Mouse (Mus musculus): ENCODE data around the gene Hdac9. TPM values are rescaled to one million over a fixed set of nuclear protein-coding genes. Genes with fewer than 3 reads are reported as not detected.

Gene Hdac9
- total RNA-seq, 2 experiments from 2014 or later, result 39.4 to 40.6 TPM

DNA sequence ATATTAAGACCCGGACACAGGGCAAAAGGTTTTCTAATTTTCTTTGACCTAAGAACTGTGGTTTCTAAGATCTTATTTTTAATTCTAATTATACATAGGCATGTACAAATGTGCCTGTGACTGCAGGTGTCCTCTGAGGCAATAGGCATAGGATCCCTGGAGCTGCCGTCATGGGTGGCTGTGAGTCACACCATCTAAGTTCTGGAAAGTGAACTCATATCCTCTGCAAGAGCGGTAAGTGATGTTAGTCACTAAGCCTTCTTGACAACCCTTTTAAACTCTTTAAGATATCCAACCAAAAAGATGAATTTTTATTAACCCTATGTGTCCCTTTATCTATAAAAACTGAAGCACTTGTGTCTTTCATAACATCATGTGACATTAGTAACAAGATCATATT, 304.4 kb downstream of the Hdac9 start:
- no peak for DNase-seq (ENCODE audit: low spot score in 2 of 2)

DNA sequence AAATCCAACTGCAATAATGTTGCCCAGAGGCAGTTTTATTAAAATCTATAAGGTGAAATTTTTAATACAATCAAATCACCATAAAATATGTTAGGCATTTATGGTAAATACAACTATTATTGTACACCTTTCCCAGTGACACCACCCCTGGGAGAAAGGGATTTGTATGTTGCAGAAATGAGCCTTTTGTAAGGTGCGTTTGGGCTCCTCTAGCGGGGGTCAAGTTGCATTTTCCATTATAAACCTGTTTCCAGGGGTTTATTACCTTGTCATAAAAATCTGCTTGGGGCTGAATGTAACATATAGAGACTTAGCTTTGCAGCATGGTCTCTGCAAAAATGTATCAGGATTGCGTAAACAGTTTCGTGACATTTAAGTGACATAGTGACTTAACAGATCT, 312.4 kb downstream of the Hdac9 start:
- no peak for DNase-seq (ENCODE audit: low spot score in 2 of 2)

DNA sequence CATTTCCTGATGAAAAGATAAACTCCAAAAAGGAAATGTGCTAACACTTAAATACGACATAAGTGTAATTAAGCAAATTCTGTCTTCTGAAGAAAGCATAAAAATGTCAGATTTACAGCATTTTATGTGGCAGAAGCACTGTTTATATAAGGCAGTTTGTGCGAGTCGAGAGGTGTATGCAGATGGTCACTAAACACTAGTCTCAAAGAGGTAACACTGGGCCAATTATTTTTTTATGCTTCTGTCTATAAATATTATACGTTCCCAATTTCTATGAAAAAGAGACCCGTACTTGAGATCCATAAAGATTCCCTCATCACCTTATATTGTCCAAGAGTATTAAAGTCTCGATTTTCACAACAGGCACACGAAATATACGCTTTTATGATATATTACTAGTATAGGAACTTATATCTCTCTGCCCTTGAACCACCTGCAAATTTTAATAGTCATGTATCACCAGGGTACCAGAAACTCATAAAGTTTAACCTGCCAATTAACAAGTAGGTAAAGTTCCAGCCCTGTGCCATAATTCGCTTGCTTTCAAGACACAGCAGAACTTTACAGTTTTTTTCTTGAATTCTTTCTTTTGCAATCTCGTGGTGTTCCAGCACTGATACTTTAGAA, 322.6 kb downstream of the Hdac9 start:
- DNase-seq (ENCODE audit: low spot score in 2 of 2), result no peak

- DNase-seq (ENCODE audit: low spot score in 2 of 2), result no peak
Measured at GRCm38 (mm10) chr12:34587171-34587570, 329.7 kb downstream of the Hdac9 start.

- no peak for DNase-seq (ENCODE audit: low spot score in 2 of 2)
Measured at GRCm38 (mm10) chr12:34582522-34582921, 334.4 kb downstream of the Hdac9 start.

DNA sequence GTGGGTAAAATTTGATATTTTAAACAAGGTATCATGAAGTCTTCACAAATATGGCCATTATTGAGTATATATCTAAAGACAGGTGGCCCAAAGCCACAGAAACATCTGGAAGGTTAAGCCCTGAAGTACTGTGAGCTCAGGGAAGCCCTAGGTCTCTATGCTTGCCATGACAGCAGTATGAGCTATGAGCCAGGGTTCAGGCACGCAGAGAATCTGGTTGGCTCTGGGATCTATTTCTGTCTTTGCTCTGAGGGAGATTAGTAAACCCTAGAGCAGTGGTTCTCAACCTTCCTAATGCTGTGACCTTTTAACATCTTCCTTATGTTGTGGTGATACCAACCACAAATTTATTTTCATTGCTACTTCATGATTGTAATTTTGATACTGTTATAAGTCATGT, 337.7 kb downstream of the Hdac9 start:
- DNase-seq (ENCODE audit: low spot score in 2 of 2), result no peak

DNA sequence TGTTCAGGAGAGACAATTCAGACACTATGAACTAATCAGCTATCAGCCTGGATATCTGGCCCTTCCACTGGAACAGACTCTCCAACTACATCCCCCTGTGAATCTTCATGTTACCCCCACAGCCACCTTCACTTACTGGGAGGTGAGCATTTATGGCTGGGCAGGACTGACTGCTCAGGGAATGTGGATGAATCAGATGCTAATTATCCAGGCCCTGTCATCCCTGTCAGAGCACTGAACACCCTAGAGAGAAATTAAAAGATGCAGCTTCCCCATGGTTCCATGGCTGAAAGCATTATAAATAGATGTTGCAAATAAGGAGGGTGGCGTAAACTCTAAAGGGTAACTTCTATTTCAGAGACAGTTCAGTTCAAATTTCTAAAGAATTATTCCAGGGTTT, 345.8 kb downstream of the Hdac9 start:
- no peak for DNase-seq (ENCODE audit: low spot score in 2 of 2)

DNA sequence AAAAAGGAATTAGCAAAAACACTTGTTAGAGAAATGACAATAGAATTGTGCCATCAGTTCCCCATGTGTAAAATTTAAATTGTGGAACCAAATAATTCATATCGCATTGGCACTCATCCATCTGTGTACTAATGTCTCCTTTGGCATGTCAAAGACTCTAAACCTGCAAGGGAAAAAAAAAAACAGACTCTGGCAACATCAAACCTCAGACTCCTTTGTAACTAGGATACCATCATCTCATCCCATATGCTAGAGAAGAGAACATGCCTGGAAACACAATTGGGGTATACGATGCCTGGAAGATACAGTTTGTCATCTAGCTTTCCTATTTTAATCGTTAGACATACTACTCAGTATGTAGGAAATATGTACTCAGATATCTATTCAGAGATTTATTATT, 347.4 kb downstream of the Hdac9 start:
- no peak for DNase-seq (ENCODE audit: low spot score in 2 of 2)

- no peak for DNase-seq (ENCODE audit: low spot score in 2 of 2)
Measured at GRCm38 (mm10) chr12:34569052-34569451, 347.8 kb downstream of the Hdac9 start.

DNA sequence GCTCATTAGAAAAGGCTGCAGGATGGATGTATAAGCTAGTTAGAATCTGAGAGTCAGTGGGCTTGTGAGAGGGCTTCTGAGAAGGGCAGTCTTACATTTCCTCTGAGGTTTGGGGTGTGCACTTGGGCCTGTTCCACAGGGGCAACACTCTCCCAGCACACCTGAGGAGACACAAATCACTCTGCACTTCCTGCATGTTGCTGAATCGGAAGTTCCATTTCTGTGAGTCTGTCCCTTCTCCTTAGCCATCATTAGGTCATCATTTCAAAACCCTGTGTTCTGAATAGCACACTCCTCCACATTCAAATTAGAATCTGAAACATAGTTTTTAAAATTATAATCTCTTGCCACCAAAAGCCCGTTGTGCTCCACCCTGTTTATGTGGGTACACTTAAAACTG, 354.6 kb downstream of the Hdac9 start:
- no peak for DNase-seq (ENCODE audit: low spot score in 2 of 2)

DNA sequence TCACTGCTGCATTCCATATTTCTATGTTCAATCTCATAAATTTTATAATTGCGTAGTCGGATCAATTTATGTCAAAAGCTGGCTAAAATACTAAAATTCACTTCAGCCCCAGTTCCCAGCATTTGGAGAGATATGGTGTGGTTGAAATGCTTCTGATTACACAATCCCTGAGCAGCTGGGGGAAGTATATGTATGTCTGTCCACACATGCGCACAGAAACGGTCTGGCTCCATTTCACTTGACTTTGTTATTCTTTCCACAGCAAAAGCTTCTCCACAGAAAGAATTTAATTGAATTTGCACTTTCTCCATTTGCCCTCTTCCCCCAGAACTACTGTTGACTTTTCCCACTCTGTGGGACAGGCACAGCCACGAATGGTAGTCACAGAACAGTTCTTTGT, 357.9 kb downstream of the Hdac9 start:
- DNase-seq (ENCODE audit: low spot score in 2 of 2), result no peak

- DNase-seq (ENCODE audit: low spot score in 2 of 2), result no peak
Measured at GRCm38 (mm10) chr12:34554803-34555202, 362.1 kb downstream of the Hdac9 start.

- DNase-seq (ENCODE audit: low spot score in 2 of 2), result peak in 1 of 2 experiments; percentile 32
Measured at GRCm38 (mm10) chr12:34550268-34550667, 366.6 kb downstream of the Hdac9 start.

- DNase-seq (ENCODE audit: low spot score in 2 of 2), result peak; percentile 74 to 91
Measured at GRCm38 (mm10) chr12:34529165-34529545, 387.7 kb downstream of the Hdac9 start.

- peak in 1 of 2 experiments; percentile 51 for DNase-seq (ENCODE audit: low spot score in 2 of 2)
Measured at GRCm38 (mm10) chr12:34528201-34529164, 388.4 kb downstream of the Hdac9 start.

DNA sequence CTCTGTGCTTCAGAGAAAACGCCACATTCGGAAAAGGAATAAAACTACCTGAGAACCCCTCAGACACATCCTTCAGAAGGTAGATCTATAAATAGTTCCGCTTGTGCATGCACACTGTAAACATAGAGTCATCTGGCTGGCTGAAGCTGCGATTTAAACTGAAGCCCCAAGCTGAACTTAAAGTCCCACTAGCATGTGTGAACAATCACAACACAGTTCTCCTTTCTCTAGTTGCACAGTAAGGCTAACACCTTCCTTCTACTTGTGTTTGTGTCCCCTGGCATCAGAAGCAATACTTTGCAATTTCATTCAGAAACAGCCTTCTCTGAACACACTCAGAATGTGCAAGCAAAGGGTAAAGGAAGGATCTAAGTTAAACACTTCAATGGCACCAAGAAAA, 389.1 kb downstream of the Hdac9 start:
- no peak for DNase-seq (ENCODE audit: low spot score in 2 of 2)

GRCm38 (mm10) chr12:34521468-34521867, 395.4 kb downstream of the Hdac9 start:
- DNase-seq (ENCODE audit: low spot score in 2 of 2), result no peak

DNA sequence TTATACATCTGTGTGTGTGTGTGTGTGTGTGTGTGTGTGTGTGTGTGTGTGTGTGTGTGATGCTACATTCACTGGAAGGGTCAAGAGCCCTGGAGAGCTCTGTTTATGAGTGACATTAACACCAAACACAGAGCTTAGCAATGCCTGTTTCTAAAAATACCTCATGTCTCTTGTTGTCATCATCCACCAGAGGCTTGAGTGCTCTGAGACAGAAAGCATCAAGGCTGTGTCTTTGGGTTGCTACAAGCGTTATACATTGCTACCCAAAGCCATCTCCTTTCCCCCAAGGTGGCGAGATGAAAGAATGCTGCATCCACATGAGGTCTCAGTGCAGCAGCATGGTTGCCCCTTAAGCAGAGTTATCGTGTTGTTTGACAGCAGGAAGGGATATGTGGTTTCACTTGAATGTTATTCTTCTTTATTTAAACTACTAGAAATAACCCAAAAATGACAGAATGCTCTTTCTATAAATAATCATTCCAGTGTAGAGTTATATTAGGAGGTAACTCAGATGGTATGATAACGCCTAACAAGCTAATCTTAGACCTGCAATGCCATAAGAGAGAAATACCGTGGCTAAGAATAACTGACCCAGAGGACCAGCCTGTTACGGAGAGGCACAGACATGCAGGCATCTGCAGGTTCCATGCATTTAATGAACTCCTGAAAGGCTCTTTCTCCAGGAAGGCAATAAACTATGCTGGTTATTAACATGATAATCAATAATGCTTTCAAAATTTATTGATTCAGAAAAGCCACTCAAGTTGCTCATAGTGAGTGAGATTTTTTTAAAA, 399.9 kb downstream of the Hdac9 start:
- no peak for DNase-seq (ENCODE audit: low spot score in 2 of 2)

- DNase-seq (ENCODE audit: low spot score in 2 of 2), result no peak
Measured at GRCm38 (mm10) chr12:34506345-34506744, 410.6 kb downstream of the Hdac9 start.

DNA sequence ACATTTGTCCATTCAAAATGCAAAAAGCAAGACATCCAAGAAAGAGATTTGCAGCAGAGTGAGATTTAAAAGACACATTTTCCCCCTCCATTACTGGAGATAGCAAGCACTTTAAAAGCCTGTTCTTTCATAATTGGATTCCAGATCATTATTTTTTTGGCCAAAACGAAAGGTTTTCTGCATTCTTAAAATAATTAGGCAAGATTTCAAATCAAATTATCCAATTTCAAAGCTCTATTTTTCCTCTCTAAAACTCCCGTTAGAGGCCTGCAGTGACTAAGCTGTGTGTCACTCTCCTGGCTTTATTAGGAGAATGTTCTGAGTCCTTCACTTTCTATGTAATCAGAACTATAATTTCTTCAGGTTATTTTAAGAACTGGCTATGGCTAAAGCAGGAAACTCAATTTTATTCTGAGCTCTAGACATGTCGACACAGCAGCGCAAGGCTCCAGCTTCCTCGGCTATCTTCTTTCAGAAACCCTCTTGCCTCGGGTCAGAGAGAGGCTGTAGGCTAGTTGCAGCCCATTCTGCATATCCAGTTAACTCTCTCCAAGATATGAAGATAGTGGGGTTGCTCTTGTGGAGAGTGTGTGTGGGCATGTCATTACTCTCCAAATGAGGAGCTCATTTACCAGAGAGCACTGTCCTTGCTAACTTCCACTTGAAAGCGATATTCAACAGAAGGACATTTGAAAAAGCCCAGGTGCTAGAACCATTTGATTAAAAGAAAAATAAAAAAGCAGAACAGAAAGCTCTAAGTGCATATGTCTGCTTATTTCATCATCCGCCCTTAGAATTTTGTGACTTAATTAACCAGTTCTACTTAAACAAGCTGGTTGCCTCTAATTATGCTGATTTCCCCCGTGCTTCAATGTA, 417.9 kb downstream of the Hdac9 start:
- DNase-seq (ENCODE audit: low spot score in 2 of 2), result peak in 1 of 2 experiments; percentile 34

DNA sequence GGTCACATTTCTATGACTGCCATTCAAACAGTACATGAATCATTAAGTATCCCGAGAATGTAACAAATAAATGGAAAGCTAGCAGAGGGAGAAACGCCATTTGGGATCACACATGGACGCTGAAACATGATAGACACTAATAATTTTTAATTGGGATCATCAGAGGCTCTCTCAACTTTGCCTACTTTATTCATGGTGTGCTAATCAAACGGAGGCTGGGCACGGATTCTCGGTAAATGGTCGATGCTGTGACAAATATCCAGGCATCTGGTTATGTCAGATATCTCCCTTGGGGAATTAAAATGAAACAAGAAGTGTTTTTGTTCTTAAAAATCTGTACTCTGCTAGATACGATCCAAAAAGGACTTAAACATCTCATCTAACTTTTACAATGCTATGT, 418.6 kb downstream of the Hdac9 start:
- DNase-seq (ENCODE audit: low spot score in 2 of 2), result peak in 1 of 2 experiments; percentile 26
